Mouse (Mus musculus) adrenal gland, adult (tissue): ENCODE measurements around the gene Mpnd.
A peak's percentile ranks its signal among the peaks of the same experiment; 100 is the strongest.
"Not testable (repeated sequence)": the region's sequence is repeated elsewhere in the genome, so short reads cannot be mapped to it uniquely, and the experiment has no call there.

Experiments used
- DNase-seq, 2 experiments: peaks; one replicate each; pipeline ENCODE4 v3.0.0; 2022 to 2023; ENCODE audit warnings: low spot score in 1 of 2; ENCODE audit not compliant: inconsistent age in 2 of 2

The Mpnd gene

DNA sequence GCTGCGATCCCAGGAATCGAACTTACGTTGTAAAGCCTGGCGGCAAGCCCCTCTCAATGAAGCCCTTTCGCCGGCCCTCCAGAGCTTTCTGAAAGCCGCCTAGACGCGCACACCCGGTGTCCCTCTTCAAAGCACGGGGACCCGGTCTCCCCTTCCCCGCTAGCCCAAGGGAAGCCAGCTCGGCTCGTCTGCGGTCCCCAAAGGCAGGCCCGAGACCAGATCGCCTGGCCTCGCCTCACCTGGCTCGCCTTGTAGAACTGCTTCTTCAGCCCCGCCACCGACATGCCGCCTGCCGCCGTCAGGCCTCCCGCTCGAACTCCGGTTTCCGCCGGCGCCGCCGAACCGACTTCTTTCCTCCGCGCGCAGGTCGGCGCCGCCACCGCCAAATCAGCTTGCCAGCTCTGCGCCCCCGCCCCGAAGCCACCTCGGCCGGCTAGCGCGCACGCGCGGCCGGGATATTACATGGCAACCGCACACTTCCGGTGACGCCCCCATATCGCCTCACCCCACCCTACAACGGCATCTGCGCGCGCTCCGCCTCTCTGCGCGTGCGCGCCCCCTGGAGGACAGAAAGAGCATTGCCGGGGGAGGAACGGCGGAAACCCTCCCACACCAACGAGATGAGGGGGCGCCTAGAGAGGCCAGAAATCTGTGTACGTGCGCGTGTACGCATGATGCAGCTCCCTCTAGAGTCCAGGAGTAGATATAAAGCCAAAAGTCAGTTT, 30.8 kb downstream of the Mpnd start, which contains the start of gene Sh3gl1:
Gene Sh3gl1, minus strand, starts transcription at position 460 of the 725 bp plus-strand sequence.
- DNase-seq, result peak; percentile 100

DNA sequence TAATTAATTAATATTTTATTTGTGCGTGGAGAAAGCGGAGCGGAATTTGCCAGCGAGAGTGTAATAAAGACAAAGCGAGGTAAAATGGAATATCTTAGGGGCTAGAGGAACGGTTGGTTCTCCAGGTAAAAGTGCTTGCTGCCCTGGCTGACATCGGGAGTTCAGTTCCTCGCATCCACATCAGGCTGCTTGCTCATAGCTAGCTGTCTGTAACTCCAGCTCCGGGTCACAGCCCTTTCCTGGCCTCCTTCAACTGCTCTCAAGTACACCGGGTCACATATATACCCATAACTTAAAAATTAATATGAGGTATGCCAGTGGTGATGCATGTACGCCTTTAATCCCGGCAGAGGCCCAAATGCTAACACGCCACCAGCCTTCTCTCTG, 31.4 kb downstream of the Mpnd start:
- DNase-seq, result no peak

DNA sequence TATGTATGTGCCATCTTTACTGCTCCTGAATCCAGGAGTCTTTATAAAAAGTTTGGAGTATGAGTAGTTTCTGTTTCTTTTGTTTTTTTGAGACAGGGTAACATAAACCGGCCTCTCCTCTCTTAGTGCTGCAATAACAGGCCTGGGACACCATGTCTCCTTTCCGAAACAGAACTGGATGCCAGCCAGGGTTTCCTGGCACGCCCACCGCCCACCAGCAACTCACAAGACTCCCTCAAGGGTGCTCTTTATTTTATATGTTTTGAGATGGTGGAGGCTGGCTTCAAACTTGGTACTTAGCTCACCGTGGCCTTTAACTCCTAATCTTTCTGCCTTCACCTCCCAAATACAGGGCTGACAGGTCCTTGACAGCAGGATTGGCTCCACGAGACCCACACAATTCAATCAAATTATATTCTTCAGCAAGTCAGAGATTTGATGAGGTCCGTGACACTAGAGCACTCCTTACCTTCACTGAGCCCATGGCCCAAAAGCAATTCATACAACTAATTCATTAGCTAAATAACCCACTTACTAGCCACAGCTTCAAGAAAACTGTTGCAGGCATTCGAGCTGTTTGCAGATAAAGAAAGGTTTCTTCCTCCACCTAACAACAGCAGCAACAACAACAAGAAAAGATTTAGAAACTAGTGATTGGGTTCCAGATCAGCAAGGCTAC, 33.2 kb downstream of the Mpnd start:
- peak in 1 of 2 experiments; percentile 48 for DNase-seq

DNA sequence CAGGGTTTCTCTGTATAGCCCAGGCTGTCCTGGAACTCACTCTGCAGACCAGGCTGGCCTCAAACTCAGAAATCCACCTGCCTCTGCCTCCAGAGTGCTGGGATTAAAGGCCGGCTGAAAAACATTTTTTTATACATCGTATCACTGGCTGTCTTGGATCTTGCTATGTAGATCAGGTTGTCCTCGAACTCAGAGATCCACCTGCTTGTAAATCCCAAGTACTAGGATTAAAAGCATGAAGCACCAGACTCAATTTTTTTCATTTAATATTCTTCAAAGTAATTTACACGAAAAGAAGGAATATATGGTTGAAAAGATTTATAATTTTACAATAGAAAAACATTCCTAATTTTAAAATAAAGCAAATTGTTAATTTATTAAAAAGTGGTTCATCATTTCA, 33.8 kb downstream of the Mpnd start:
- DNase-seq, result no peak

DNA sequence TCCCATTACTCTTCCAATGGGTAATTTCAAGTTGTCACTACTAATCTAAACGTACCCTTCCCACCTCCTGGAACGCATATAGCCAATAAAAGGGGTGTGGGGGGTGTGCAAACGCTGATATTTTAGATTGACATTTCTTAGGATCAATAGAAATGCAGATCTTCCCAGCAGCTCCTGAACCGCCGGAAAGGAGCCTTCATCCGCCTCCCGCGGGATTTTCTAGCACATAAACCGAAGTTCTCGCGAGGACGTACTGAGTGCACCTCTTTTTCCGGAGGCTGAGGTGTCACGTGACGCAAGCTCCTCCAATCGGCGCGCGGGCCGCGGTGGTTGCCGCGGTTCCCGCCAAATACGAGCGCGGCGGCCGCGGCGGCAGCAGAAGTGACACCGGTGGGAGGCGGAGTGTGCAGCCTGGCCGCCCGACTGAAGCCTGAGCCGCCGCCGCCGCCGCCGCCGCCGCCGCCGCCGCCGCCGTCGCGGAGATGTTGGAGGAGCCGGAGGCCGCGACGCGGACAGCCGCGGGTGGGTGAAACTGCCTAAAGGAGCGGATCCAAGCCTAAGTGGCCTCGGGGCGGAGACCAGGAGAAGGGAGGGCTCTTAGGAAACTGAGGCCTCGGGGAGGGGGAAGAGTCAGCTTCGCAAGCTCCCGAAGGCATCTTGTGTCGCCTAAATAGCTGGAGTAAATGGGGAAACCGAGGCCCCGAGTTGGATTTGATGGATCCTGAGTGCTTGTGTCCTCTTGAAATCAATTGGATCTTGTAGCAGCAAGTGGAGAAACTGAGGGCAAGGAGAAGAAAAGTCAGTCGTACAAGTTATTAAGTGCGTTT, 34.7 kb downstream of the Mpnd start, which contains the start of gene Chaf1a:
Gene Chaf1a, plus strand, starts transcription at position 410 of the 827 bp plus-strand sequence.
- peak; percentile 97 to 98 for DNase-seq

DNA sequence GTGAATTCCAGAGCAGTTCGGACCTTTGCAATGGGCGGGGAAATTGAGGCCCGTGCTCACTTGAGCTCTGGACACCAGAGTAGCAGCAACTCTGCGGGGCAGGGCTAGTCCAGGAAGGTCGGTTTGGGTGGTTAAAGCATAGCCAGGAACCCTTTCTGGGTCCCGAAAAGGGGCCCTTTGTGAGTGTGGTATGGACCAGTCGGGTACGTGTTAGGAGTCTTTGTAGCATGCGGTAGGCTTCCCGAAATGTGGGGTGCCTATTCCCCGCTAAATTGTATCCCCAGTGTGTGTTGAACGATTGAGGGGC, 35.3 kb downstream of the Mpnd start:
- DNase-seq, result peak in 1 of 2 experiments; percentile 26

DNA sequence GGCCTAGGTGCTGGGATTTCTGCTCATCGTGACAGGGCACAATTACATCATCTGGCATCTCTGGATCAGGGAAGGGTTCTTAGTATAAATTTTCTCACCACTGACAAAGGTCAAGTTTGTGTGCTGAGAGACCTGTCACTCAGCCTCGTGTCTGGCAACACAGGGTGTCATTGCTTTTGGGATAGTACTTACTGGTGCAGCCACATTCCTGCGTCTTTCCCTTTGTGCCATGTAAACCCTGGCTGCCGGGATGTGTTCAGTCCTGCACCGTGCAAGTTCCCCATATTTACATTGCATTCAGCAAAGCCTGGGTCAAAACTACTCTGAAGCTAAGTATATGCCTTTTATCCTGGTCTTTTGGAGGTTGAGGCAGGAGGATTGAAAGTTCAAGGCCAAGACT, 45.9 kb downstream of the Mpnd start:
- peak in 1 of 2 experiments; percentile 64 for DNase-seq

DNA sequence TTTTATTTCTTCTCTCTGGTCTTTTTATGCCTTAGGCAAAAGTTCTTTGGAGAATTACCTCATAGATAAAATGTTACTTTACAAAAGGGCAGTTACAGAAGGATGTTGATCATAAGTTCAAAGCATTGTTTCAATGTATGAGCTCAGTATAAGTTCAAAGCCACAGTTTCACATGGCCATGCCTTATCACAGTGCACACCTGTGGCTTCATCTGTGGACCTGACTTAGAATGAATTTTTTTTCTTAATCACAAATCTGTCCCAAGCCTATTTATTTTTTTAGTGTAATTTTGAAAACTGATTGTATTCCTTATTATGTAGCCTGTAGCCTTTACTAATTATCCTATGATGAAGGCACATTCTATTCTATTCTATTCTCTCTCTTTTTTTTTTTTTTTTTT, 49.4 kb downstream of the Mpnd start:
- no peak for DNase-seq

DNA sequence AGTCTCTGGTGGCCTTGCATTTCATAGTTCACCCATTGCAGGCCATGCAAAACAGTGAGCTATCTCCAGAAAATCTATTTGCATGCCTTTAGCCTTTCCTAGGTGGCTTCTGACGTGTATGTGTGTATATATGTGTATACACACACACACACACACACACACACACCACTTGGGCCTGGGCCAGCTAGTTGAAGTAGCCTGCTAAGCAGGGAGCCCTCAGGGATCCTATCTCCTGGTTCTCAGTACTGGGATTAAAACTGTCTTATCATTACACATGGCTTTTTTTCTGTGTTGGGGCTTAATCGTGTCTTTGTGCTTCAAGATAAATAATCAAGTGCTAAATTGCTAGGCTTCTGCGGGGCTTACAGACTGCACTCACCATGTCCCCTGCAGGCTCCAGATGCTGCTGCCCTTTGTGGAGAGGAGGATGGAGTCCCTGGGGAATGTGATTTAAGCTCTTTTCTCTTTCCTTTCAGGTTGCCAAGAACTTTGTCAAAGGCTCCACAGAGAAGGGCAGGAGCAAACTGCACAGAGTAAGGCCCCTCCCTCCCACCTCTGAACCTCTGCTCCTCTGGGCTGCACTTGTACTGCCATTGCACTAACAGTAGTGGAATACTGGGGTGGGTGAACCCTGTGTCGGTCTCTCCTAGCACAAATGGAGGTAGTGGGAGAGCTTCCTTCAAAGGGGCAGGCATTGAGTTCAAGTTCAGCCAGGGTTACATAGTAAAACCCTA, 50.6 kb downstream of the Mpnd start:
- no peak for DNase-seq

DNA sequence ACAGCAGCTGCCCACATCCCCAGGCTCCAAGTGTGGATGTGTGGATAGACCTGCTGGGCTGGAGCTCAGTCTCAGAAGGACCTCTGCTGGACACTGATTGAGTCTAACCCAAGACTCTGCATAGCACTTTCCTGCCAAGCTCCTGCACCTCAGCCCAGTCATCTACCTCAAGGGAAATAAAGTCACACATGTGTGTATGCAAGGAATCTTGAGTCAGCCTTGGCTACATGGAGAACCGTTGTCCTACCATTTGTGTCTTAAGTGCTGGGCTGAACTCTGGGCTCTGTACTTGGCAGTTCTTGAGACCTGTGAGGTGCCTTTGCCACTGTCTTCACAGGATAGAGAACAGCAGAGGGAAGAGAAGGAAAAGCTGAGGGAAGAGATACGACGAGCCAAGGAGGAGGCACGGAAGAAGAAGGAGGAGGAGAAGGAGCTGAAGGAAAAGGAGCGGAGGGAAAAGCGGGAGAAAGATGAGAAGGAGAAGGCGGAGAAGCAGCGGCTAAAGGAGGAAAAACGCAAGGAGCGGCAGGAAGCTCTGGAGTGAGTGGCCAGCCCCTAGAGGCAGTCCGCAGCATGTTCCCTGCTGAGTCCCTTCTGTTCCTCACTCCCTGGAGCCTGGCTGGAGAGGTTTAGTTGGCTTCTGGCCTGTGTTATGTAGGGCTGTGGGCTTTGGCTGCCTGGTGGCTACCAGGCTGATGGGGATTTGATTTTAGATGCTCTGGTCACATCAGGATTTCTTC, 52.0 kb downstream of the Mpnd start:
- DNase-seq, result no peak

DNA sequence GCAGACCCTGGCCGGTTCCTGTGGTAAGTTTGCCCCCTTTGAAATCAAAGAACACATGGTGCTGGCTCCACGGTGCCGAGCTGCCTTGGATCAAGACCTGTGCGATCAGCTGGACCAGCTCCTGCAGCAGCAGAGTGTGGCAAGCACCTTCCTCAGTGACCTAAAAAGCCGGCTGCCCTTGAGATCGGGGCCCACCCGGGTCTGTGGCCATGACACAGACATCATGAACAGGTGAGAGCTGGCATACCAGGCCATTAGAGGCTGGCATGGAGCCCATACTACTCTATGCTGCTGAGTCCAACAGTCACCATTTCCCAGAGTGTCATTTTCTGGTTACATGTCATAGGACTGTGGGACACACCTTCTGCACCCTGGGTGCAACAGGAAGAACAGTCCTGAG, 56.6 kb downstream of the Mpnd start:
- DNase-seq, result no peak

DNA sequence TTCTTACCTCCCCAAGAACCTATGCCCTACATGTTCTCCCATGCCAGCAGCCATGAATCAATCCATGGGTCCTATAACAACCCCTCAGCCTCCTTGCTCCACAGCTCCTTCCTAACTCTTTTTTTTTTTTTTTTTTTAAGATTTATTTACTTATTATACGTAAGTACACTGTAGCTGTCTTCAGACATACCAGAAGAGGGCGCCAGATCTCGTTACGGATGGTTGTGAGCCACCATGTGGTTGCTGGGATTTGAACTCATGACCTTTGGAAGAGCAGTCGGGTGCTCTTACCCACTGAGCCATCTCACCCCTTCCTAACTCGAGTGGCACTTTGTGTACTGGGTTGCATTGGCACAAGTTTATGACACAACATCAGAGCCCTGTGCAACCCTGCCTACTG, 60.2 kb downstream of the Mpnd start:
- DNase-seq, result not testable (repeated sequence)
